Mouse (Mus musculus) cortical plate, adult 2 months (tissue): Measurements from ENCODE around the gene Recql5.

Source experiments
- CTCF ChIP-seq: fragments of 200-500 bp; IDR thresholded peaks from 2 replicates; pipeline ENCODE4 v1.5.1; 2011; ENCODE audit warnings: mild to moderate bottlenecking, control low read depth, low read length; ENCODE audit not compliant: insufficient read depth; ENCODE audit errors: extremely low read depth
- POLR2A ChIP-seq: fragments of 200-500 bp; IDR thresholded peaks from 2 replicates; pipeline ENCODE4 v1.6.1; 2011; ENCODE audit warnings: mild to moderate bottlenecking, low read length, control low read depth; ENCODE audit not compliant: insufficient read depth; ENCODE audit errors: extremely low read depth

DNA sequence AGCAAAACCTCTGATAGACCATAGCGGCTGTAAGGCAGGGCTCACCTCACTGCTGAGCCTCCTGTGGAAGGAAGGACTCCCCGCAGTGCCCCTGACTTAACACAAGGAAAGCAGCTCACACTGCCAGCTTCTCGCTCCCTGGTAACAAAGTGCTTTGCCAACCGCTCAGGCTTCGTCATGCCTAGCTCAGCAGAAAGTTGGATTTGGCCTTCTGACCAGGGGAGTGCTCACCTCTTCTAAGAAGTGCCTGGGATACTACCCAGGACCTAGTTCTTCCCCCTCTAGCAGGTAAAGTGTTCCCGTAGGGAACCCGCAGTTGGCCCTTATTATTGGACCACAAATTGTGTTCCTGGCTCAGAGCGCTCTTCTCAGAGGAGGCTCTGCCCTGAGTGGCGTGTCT, 25.7 kb upstream of the Recql5 start:
- TF ChIP-seq POLR2A (no peak), CTCF (no peak)
